Mouse (Mus musculus): ENCODE results near the gene Saysd1.
A peak's percentile ranks its signal among the peaks of the same experiment; 100 is the strongest.

Saysd1 gene

DNA sequence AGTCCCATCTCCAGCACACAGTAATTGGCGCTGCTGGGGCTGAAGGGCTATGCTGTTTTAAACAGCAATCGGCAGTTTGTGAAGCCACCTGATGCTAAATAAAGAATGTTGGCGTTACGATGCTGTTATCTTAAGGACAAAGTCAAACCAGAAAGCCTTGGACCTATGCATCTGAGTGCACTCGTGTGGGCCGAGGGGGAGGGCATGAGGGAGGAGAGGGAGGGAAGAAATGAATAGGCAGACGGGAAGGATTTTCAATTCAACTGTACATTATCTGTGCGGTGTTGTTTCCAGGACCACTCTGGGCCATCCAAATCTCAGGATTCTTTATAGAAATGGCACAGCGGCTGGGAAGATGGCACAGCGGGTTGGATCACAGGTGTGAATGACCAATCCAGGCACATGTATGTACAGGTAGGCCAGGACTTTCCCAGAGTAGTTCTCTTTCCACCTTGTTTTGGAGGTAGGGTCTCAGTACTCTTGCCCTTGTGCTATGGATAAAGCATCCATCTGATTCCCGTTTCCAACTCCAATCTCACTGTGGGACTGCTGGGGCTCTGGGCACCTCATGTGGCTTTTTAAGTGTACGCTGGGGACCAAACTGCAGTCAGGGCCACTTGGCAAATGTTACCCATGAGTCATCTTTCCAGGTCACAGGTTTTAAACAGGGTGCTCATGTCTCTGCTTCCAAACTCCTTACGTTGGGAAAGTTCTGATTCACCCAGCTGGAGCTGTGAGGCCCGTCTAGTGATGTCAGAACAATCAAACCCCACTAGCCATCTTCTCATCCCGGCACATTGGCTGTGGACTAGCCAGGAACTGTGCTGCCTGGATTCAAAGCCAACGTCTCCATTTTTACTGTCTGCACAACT lies at the start of gene Saysd1:
Gene Saysd1, minus strand, starts transcription at position 51 of the 872 bp plus-strand sequence.
- DNase-seq = peak in 1 of 2 experiments; percentile 12

DNA sequence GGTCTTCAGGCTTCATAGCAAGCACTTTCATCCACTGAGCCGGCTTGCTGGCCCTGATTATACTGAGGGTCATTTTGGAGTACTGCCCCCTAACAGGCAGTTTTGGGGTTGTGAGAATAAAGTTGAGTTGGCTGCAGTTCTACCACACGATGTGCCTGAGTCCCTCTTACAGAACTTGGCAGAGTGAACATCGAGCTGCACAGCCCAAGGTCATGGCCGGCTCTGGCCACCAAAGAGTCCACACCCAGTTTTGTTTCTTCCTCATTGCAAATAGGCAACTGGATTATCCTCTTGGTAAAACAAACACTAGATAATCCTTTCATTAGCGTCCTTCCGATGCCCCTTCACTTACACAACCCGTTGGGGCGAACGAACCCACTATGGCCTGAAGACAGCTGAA lies 47.1 kb upstream of the Saysd1 start:
- DNase-seq = no peak

GRCm38 (mm10) chr14:20183701-20184100 lies 45.4 kb upstream of the Saysd1 start:
- no peak for DNase-seq

- DNase-seq = no peak
Measured at GRCm38 (mm10) chr14:20182596-20182995, 44.3 kb upstream of the Saysd1 start.

DNA sequence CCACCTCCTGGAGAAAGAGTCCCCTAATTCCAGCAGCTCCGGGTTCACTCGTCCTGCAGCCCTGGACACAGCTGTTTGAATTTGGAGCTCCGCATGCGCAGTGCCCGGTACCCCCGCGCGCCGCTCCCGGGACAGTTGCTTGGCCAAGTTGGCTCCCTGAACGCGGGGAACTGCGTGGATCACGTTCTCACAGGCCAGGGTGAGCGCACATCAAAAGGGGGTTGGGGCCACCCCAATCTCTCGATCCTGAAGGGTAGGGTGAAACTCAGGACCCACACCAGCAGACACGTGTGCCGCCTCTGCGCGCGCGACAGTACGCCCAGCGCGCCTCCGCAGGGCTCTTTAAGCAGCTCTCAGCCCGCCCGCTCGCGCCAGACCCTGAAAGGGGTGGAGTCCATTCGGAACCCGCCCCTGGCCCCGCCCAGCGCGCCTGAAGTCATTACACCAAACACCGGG lies 43.2 kb upstream of the Saysd1 start, which contains the start of gene Kcnk5:
Gene Kcnk5, minus strand, starts transcription at position 344 of the 456 bp plus-strand sequence.
- DNase-seq = peak; percentile 93 to 94

DNA sequence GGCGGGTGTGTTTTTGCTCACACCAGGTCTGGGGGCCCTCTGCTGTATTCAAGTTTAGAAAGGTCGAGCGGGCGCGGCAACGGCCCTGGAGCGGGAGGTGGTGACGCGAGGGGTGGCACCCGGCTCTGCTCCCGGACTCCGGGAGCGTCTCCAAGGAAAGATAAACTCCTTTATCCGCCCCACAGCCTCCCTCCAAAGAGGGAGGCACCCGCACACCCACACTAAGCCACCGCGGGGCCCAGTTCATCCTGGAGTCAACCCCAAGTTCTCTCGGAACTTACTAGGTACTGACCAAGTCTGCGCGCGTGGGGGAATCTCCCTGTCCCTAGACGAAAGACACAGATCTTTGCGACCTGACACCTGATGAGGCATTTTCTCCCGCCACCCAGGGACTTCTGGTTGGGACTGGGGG lies 42.4 kb upstream of the Saysd1 start:
- DNase-seq = peak; percentile 58 to 66

DNA sequence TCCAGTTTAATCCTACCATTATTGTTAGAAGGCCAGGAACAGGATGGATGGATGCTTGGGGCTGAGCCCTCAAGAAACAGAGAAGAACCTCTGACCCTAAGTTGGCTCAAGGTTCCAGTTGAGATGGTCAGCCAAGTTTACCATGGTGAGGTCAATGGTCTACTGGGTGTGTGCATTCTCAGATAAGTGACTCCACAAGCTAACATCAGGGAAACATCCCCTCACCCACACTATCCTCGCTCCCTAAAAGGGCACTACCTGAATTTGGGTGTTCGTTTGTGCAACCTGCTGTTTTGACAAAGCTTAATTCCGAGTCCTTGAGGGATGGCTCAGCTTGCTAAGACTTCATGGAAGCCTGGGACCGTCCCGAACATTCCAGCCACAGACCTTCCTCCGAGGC lies 42.0 kb upstream of the Saysd1 start:
- no peak for DNase-seq

DNA sequence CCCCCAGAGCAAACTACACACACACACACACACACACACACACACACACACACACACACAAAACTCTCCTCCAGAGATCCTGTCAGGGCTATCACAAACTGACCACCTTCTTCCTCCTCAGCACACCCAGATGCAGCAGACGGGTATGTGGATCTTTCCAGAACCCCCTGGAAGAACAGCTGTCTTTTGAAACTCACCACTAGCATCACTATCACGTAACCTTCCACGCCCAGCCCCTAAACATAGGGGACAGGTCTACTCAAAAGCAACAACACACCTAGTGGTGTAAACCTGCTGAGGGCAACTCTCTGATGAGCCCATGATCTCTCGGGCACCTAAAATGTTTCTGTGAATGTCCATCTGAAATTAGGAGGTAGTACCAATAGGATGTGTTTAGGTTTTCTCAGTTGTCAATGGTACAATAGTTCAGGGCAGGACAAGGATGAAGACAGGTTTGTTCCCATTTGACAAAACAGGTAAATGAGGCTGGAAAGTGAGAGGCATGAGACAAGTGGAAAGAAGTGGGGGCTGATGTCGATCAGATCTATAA lies 41.5 kb upstream of the Saysd1 start:
- no peak for DNase-seq

- no peak for DNase-seq
Measured at GRCm38 (mm10) chr14:20179080-20179479, 40.7 kb upstream of the Saysd1 start.

- DNase-seq = no peak
Measured at GRCm38 (mm10) chr14:20178593-20178992, 40.3 kb upstream of the Saysd1 start.

DNA sequence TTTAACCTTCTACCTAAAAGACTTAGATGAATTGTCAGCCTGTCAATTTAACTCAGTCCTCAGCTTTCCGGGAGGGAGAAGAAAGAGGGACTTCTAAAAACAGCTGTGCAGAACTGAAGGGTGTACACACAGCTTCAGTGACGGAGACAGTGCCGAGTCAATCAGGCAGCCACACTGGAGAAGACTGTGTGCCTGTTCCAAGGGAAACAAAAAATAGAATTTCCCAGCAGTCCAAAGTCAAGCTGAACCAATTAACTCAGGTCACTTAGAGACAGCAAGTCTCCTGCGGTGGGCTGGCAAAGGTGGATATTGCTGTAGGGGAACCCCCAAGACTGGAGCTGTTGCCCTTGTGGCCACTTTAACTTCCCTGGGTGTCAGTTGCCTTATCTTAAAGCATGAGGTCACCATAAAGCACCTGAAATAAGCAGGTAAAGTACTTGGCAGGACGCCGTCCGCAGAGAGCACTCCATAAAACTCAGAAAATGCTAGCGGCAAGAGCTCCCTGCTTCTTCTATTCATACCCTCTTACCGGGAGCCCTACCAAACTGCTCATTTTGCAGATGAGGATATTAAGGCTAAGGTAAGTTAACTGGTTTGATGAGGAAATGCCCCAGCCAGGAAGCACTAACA lies 39.3 kb upstream of the Saysd1 start:
- DNase-seq = peak; percentile 51 to 78

DNA sequence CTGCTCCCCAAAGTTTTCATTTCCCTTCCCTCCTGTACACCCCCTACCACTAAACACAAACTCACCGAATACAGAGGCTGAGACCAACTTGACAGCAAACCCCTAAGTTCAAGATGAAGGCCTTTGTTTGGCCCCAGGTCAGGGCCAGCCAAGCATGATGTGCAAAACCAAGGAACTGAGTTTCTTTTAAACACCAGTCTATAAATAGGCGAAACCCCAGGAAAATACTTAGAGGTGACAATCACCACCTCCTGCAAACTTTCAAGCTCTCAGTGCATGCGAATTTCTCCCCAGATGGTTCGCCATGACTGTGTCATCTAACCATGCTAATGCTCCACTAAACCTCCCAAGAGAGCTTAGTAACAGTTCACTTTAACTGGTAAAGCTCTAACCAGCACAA lies 37.4 kb upstream of the Saysd1 start:
- DNase-seq = no peak

DNA sequence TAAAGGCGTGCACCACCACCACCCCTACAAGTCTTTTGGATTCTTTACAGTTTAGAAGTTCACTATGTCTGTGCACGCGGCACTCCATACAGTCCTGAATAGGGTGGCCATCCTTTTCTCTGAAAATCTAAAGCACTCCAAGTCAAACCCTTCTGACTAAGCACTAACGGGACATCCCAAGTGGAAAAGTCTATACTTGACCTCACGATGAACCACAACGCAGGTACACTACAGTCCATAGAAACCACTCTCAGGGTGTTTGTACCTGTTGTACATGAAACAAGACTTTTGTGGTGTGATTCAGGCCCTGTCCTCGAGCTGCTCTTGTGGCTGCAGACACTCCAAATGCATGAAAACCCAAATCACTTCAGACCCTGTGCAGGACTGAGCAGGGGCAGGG lies 36.8 kb upstream of the Saysd1 start:
- no peak for DNase-seq

- no peak for DNase-seq
Measured at GRCm38 (mm10) chr14:20174696-20175095, 36.4 kb upstream of the Saysd1 start.

- no peak for DNase-seq
Measured at GRCm38 (mm10) chr14:20173873-20174490, 35.6 kb upstream of the Saysd1 start.

DNA sequence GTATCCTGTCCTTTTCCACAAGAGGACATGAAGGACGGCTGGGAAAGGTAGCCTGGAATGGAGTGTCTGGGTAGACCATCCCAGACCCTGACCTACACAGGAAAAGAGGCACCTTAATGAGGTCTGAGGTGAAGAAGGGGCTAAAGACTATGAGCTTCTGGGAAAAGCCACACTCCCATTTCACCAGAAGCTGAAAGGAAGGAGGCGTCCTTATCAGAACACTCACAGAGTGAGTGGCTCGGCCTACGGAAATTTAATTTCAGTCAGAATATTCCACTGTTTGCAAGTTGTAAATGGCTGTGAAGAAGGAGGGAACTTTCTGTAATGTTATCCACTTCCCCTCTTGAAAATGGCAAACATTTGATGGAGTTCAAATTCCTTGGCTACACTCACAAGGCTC lies 34.6 kb upstream of the Saysd1 start:
- no peak for DNase-seq

- peak; percentile 39 to 75 for DNase-seq
Measured at GRCm38 (mm10) chr14:20172509-20172908, 34.2 kb upstream of the Saysd1 start.

DNA sequence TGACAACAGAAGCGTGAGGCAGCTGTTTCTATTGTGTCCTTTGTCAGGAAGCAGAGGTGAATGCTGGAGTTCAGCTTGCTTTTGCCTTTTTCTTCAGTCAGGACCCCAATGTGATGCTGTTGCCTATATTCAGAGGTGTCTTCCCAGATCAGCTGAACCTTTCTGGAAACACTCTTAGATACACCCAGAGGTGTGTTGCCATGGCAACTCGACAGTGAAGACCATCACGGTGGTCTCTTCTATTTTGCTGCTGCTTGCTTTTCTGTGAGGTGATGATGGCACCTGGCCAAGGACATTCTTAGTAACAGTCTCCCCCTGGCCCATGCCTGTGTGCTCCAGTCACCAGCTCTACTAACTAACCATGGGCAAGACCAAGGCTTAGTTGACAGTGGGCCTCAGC lies 33.5 kb upstream of the Saysd1 start:
- no peak for DNase-seq

DNA sequence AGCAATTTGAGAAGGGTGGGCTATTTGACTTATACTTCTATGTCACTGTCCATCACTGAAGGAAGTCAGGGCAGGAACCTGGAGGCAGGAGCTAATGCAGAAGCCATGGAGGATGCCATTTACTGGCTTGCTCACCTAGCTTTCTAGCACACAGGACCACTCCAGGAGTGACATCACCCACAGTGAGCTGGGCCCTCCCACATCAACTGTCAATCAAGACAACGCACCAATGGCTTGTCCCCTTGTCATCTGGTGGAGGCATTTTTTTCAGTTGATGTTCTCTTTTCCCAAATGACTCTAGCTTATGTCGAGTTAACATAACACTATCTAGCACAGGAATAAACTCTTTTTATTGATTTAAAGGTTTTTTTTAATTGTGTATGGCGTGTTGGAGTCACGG lies 30.9 kb upstream of the Saysd1 start:
- no peak for DNase-seq

GRCm38 (mm10) chr14:20168478-20168877 lies 30.1 kb upstream of the Saysd1 start:
- DNase-seq = no peak

GRCm38 (mm10) chr14:20168054-20168453 lies 29.7 kb upstream of the Saysd1 start:
- DNase-seq = no peak

GRCm38 (mm10) chr14:20165413-20165812 lies 27.1 kb upstream of the Saysd1 start:
- DNase-seq = peak; percentile 43 to 75

- no peak for DNase-seq
Measured at GRCm38 (mm10) chr14:20164438-20164837, 26.1 kb upstream of the Saysd1 start.

Data from lung, postnatal 4 days (tissue).